Mouse (Mus musculus): ENCODE data around the gene Samhd1. TPM values are rescaled to one million over a fixed set of nuclear protein-coding genes. Genes with fewer than 3 reads are reported as not detected.

The Samhd1 gene
- polyA plus RNA-seq, 1 experiment from 2014 or later, result 10.9 TPM

DNA sequence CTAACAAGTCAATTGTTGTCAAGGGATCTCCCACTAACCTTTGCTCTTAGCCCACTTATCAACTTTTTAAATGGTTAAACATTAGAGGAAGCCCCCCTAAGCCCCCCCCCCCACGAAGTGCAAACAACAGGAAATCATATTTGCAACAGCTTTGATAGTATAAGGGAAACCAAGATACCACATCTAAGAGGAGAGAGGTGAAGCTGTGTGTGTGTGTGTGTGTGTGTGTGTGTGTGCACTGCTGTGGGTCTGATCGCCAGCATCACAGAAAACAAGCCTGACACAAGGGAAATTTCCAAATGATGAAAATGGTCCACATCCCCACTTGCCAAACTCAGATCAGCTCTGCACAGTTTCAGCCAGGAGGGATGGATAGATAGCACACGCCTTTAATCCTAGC, 16.0 kb downstream of the Samhd1 start:
- ATAC-seq, result no peak
- 80% methylated on average over 3 of the region's 3 CpGs for WGBS

GRCm38 (mm10) chr2:157118556-157118955, 16.5 kb downstream of the Samhd1 start:
- Histone ChIP-seq H3K36me3 (peaks cover 23% of the 10 kb centered on the region), H3K27ac (no peak overlapping the region), H3K4me3 (replicated peaks) (no peak overlapping the region), H3K4me1 (replicated peaks) (no peaks in the 10 kb centered on the region), H3K27me3 (no peaks in the 10 kb centered on the region), H3K9ac (replicated peaks) (no peak overlapping the region), H3K4me2 (replicated peaks) (no peak overlapping the region), H3K9me3 (no peaks in the 10 kb centered on the region)
- ATAC-seq, result no peak
- 85% methylated on average over 4 of the region's 4 CpGs for WGBS

More for the DNA sequence above, 16.0 kb downstream of the Samhd1 start:
- Histone ChIP-seq H3K4me2 (replicated peaks) (no peak overlapping the region), H3K4me1 (replicated peaks) (no peaks in the 10 kb centered on the region), H3K9me3 (no peaks in the 10 kb centered on the region), H3K36me3 (peaks cover 18% of the 10 kb centered on the region), H3K9ac (replicated peaks) (no peak overlapping the region), H3K27ac (no peak overlapping the region), H3K27me3 (no peaks in the 10 kb centered on the region), H3K4me3 (replicated peaks) (no peak overlapping the region)

- Histone ChIP-seq H3K4me3 (replicated peaks) (no peak overlapping the region), H3K9me3 (no peaks in the 10 kb centered on the region), H3K27ac (no peak overlapping the region), H3K9ac (replicated peaks) (no peak overlapping the region), H3K4me2 (replicated peaks) (no peak overlapping the region), H3K27me3 (no peaks in the 10 kb centered on the region), H3K36me3 (peaks cover 31% of the 10 kb centered on the region), H3K4me1 (replicated peaks) (no peaks in the 10 kb centered on the region)
- no peak for ATAC-seq
- WGBS, result 22% methylated on average over 3 of the region's 3 CpGs
These were observed 18.1 kb downstream of the Samhd1 start for GRCm38 (mm10) chr2:157116964-157117363.

GRCm38 (mm10) chr2:157108236-157108635, 26.8 kb downstream of the Samhd1 start:
- Histone ChIP-seq H3K36me3 (peaks cover 24% of the 10 kb centered on the region), H3K4me2 (replicated peaks) (no peak overlapping the region), H3K4me1 (replicated peaks) (no peaks in the 10 kb centered on the region), H3K27ac (no peak overlapping the region), H3K9me3 (no peaks in the 10 kb centered on the region), H3K4me3 (replicated peaks) (no peak overlapping the region), H3K27me3 (no peaks in the 10 kb centered on the region), H3K9ac (replicated peaks) (no peak overlapping the region)
- ATAC-seq, result no peak
- WGBS, result 92% methylated on average over 4 of the region's 4 CpGs

DNA sequence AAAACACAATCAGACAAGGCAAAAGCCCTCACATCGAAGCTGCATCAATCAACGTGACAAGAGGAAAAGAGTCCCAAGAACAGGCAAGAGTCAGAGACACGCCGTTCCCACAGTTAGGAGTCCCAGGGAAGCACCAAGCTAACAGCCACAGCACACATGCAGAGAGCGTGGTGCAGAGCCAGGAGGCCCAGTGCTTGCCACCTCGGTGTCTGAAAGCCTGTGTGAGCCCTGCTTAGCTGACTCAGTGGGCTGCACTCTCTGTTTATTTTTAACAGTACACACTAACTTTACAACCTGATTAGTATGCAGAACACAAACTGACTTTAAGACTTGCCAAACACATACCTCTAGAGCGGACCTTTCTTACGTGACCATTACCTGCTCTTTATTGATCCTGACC, 30.6 kb downstream of the Samhd1 start:
- no peaks in the 10 kb centered on the region for H3K27me3 ChIP-seq
- peaks cover 43% of the 10 kb centered on the region for H3K36me3 ChIP-seq
- no peak overlapping the region for H3K27ac ChIP-seq
- no peaks in the 10 kb centered on the region for H3K9me3 ChIP-seq
- ATAC-seq, result no peak
- no peak overlapping the region for H3K9ac ChIP-seq (replicated peaks)
- H3K4me2 ChIP-seq (replicated peaks), result no peak overlapping the region
- 91% methylated on average over 8 of the region's 8 CpGs for WGBS
- no peaks in the 10 kb centered on the region for H3K4me1 ChIP-seq (replicated peaks)
- no peak overlapping the region for H3K4me3 ChIP-seq (replicated peaks)

GRCm38 (mm10) chr2:157102256-157102655, 32.8 kb downstream of the Samhd1 start:
- Histone ChIP-seq H3K27me3 (no peaks in the 10 kb centered on the region), H3K4me1 (replicated peaks) (no peaks in the 10 kb centered on the region), H3K27ac (no peak overlapping the region), H3K9me3 (no peaks in the 10 kb centered on the region), H3K36me3 (peaks cover 40% of the 10 kb centered on the region), H3K9ac (replicated peaks) (no peak overlapping the region), H3K4me2 (replicated peaks) (no peak overlapping the region), H3K4me3 (replicated peaks) (no peak overlapping the region)
- 40% methylated on average over 2 of the region's 2 CpGs for WGBS
- ATAC-seq, result no peak

DNA sequence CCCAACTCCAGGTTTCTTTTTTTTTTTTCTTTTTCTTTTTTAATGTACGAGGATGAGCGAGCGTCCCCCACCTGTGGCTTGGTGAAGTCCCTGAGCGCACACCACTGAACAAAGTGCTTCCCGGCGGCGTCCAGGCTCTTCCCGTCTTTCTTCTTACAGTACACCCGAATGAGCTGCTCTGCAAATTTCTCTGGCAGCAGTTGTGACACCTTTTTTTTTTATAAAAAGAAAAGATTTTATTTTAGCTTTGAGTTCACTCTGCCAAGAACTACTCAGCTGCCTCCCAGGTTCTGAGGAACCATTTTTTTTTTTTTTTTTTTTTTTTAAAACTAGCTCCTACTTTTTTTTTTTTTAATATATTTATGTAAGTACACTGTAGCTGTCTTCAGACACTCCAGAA, 33.4 kb downstream of the Samhd1 start:
- peaks cover 40% of the 10 kb centered on the region for H3K36me3 ChIP-seq
- ATAC-seq, result no peak
- H3K4me1 ChIP-seq (replicated peaks), result no peaks in the 10 kb centered on the region
- no peak overlapping the region for H3K27ac ChIP-seq
- over 99% methylated on average over 9 of the region's 9 CpGs for WGBS
- H3K9ac ChIP-seq (replicated peaks), result no peak overlapping the region
- H3K27me3 ChIP-seq, result no peaks in the 10 kb centered on the region
- H3K9me3 ChIP-seq, result no peaks in the 10 kb centered on the region
- no peak overlapping the region for H3K4me3 ChIP-seq (replicated peaks)
- H3K4me2 ChIP-seq (replicated peaks), result no peak overlapping the region

- no peak overlapping the region for H3K4me3 ChIP-seq (replicated peaks)
- no peak overlapping the region for H3K4me2 ChIP-seq (replicated peaks)
- H3K27ac ChIP-seq, result no peak overlapping the region
- H3K36me3 ChIP-seq, result peaks cover 43% of the 10 kb centered on the region
- no peak overlapping the region for H3K9ac ChIP-seq (replicated peaks)
- no peaks in the 10 kb centered on the region for H3K4me1 ChIP-seq (replicated peaks)
- 92% methylated on average over 12 of the region's 12 CpGs for WGBS
- H3K9me3 ChIP-seq, result no peaks in the 10 kb centered on the region
- no peaks in the 10 kb centered on the region for H3K27me3 ChIP-seq
- ATAC-seq, result no peak
These were observed 34.8 kb downstream of the Samhd1 start for GRCm38 (mm10) chr2:157100319-157100605.

GRCm38 (mm10) chr2:157099532-157100318, 35.3 kb downstream of the Samhd1 start:
- Histone ChIP-seq H3K27me3 (no peaks in the 10 kb centered on the region), H3K4me2 (replicated peaks) (no peak overlapping the region), H3K27ac (no peak overlapping the region), H3K4me1 (replicated peaks) (no peaks in the 10 kb centered on the region), H3K36me3 (peaks cover 38% of the 10 kb centered on the region), H3K9me3 (no peaks in the 10 kb centered on the region), H3K4me3 (replicated peaks) (no peak overlapping the region), H3K9ac (replicated peaks) (no peak overlapping the region)
- 87% methylated on average over 12 of the region's 12 CpGs for WGBS
- ATAC-seq, result no peak

DNA sequence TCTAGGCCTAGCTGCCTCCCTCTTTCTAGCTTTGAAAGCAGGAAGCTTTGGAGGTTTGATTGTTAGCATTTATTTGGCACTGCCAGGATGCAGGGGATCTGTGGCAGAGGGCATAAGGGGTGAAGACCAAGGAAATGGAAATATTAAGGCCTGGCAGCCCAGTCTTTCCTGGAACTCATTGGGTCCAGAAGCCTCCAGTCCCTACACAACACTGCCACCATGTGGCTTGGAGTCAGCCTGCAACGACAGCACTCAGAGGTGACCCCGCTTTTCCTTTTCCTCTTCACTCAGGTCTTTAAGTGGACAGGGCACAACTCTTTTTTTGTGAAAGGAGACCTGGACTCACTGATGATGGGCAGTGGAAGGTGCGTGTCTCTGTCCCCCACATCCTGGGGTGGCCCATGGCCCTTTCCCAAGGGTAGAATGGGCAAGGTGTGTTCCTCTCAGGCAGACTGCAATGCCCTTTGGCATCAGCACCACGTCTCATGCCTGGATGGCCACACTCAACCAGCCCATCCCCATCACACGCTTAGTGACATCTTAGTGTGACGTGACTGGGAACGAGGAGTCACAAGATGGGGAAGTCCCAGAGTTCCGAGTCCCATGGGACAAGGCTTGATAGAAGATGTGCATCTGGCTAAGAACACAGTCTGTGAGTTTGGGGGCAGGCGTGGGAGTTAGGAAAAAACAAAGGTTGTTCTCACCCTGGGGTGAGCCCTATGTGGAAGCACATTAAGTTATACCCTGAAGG, 39.9 kb downstream of the Samhd1 start:
- H3K4me2 ChIP-seq (replicated peaks), result no peak overlapping the region
- 0 out of 2 replicates have a peak, but pooled peaks cover 4% of the 10 kb centered on the region for H3K4me1 ChIP-seq (replicated peaks)
- peaks cover 13% of the 10 kb centered on the region for H3K36me3 ChIP-seq
- ATAC-seq, result peak; percentile 75
- H3K27ac ChIP-seq, result no peak overlapping the region
- WGBS, result 69% methylated on average over 9 of the region's 9 CpGs
- no peaks in the 10 kb centered on the region for H3K27me3 ChIP-seq
- H3K9me3 ChIP-seq, result no peaks in the 10 kb centered on the region
- no peak overlapping the region for H3K9ac ChIP-seq (replicated peaks)
- H3K4me3 ChIP-seq (replicated peaks), result no peak overlapping the region

DNA sequence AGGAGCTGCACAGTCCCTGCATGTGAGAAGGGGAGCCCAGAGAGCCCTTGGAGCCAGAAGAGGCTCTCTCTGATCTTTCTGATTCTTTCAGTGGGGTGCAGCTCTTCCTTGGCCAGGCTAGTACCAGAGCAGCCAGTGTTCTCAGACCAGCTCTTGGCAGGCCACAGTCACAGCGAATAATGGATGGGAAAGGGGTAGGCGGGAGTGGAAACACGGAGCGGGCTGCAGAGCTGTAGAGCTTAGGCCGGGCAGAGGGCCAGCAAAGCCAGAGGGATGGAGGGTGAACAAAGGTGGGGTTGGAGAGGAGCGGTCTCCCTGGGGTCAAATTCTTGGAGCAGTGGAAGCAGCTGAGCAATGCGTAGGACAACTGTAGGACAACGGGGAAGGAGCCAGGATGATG, 43.0 kb downstream of the Samhd1 start:
- no peak overlapping the region for H3K27ac ChIP-seq

GRCm38 (mm10) chr2:157087536-157088317, 47.3 kb downstream of the Samhd1 start:
- Histone ChIP-seq H3K9ac (replicated peaks) (no peak overlapping the region), H3K4me3 (replicated peaks) (no peak overlapping the region), H3K27ac (no peak overlapping the region), H3K4me1 (replicated peaks) (0 out of 2 replicates have a peak, but pooled peaks cover 4% of the 10 kb centered on the region), H3K36me3 (no peaks in the 10 kb centered on the region), H3K9me3 (no peaks in the 10 kb centered on the region), H3K4me2 (replicated peaks) (no peak overlapping the region), H3K27me3 (no peaks in the 10 kb centered on the region)
- WGBS, result 84% methylated on average over 14 of the region's 14 CpGs
- ATAC-seq, result no peak

More for the DNA sequence above, 43.0 kb downstream of the Samhd1 start:
- Histone ChIP-seq H3K27me3 (no peaks in the 10 kb centered on the region), H3K4me1 (replicated peaks) (0 out of 2 replicates have a peak, but pooled peaks cover 4% of the 10 kb centered on the region), H3K4me2 (replicated peaks) (no peak overlapping the region), H3K9ac (replicated peaks) (no peak overlapping the region), H3K36me3 (peaks cover 3% of the 10 kb centered on the region; the same call in 1 of the 2 replicates), H3K4me3 (replicated peaks) (no peak overlapping the region), H3K9me3 (no peaks in the 10 kb centered on the region)
- WGBS, result 56% methylated on average over 8 of the region's 8 CpGs
- no peak; the same call in 1 of the 2 replicates for ATAC-seq
